In genomic region chr1:21276158-21276557, GRCm38 (mm10) we compare ENCODE assay signal across 9 mouse cellular contexts. TPM values are rescaled to one million over a fixed set of nuclear protein-coding genes. Genes with fewer than 3 reads are reported as not detected.
DNase-seq lines count a peak whose midpoint lies in the region; ATAC-seq and TF ChIP-seq lines count a peak whose summit lies in the region.
"Not testable (repeated sequence)": the region's sequence is repeated elsewhere in the genome, so short reads cannot be mapped to it uniquely, and the experiment has no call there.
"Had no signal": no experiment of that assay in that cellular context is flagged by ENCODE, and none has a peak within 500 bp of the region (broad histone marks: within the 10 kb centered on the region; RNA-seq: fewer than 3 reads in every experiment).

No protein-coding gene starts in this region.

- not testable (repeated sequence) for H3K9ac ChIP-seq in MEL (ENCODE audit: control insufficient read depth, low read depth, low read length, poor library complexity, severe bottlenecking); kidney, embryonic 15.5 days; liver, embryonic 11.5 days (ENCODE audit: low read depth, low read length); lung, postnatal 0 days (replicated peaks; ENCODE audit: low read depth)

- not testable (repeated sequence) for H3K79me2 ChIP-seq in MEL (ENCODE audit: control insufficient read depth, insufficient read depth, low read length, poor library complexity)

- H3K4me3 ChIP-seq in MEL (ENCODE audit: control insufficient read depth in 1 of 2, insufficient read depth in 1 of 2, low read depth in 2 of 2, low read length in 2 of 2); kidney, embryonic 15.5 days (replicated peaks); liver, embryonic 11.5 days (ENCODE audit: low read depth, low read length); lung, postnatal 0 days (ENCODE audit: low read depth, low read length): not testable (repeated sequence)

- H3K36me3 ChIP-seq in MEL (ENCODE audit: control insufficient read depth in 1 of 2, insufficient read depth in 2 of 2, low read length in 2 of 2); kidney, embryonic 15.5 days; liver, embryonic 11.5 days (ENCODE audit: control insufficient read depth, insufficient read depth, low read length); lung, postnatal 0 days (ENCODE audit: insufficient read depth, low read length): not testable (repeated sequence)

- DNase-seq in MEL (ENCODE audit: low read depth, low spot score); liver, embryonic 11.5 days (ENCODE audit: low spot score); lung, postnatal 0 days (ENCODE audit: low spot score): not testable (repeated sequence)

- TF ChIP-seq RAD21 in MEL (IDR thresholded peaks at IDR 0.05; ENCODE audit: low read depth, low read length), result not testable (repeated sequence)

- H3K27ac ChIP-seq in MEL (ENCODE audit: control insufficient read depth, low read depth, low read length); kidney, embryonic 15.5 days; liver, embryonic 11.5 days (ENCODE audit: low read depth, low read length); lung, postnatal 0 days (ENCODE audit: low read length): not testable (repeated sequence)

- TF ChIP-seq EP300 in MEL (IDR thresholded peaks at IDR 0.05; ENCODE audit: low read depth in 1 of 2, low read length in 2 of 2); lung, postnatal 0 days (IDR thresholded peaks at IDR 0.05): not testable (repeated sequence)

- not testable (repeated sequence) for TF ChIP-seq POLR2A in MEL (IDR thresholded peaks at IDR 0.05; ENCODE audit: control insufficient read depth in 1 of 2, insufficient read depth in 1 of 2, low read depth in 1 of 2, low read length in 2 of 2, poor library complexity in 1 of 2)

- not testable (repeated sequence) for H3K9me3 ChIP-seq in MEL (replicated peaks; ENCODE audit: insufficient read depth, low read length); kidney, embryonic 15.5 days (replicated peaks); liver, embryonic 11.5 days (ENCODE audit: control insufficient read depth, low read length); lung, postnatal 0 days (ENCODE audit: low read length)

- not testable (repeated sequence) for H3K4me1 ChIP-seq in MEL (ENCODE audit: control insufficient read depth in 1 of 2, insufficient read depth in 2 of 2, low read length in 2 of 2); kidney, embryonic 15.5 days; liver, embryonic 11.5 days (replicated peaks; ENCODE audit: control insufficient read depth, insufficient read depth, low read length); lung, postnatal 0 days (ENCODE audit: insufficient read depth, low read depth, low read length)

- not testable (repeated sequence) for H3K27me3 ChIP-seq in MEL (ENCODE audit: control insufficient read depth in 1 of 2, insufficient read depth in 2 of 2, low read length in 2 of 2); kidney, embryonic 15.5 days; liver, embryonic 11.5 days (replicated peaks; ENCODE audit: control insufficient read depth, insufficient read depth, low read length); lung, postnatal 0 days (replicated peaks; ENCODE audit: insufficient read depth, low read length)

- WGBS in kidney, embryonic 15.5 days, result 29% methylated on average over 2 of the region's 2 CpGs
- 44% methylated on average over 1 of the region's 2 CpGs for WGBS in liver, embryonic 11.5 days
- WGBS in lung, postnatal 0 days, result 28% methylated on average over 1 of the region's 2 CpGs

- peak; percentile 30 for ATAC-seq in CD4-positive, CD25-positive, alpha-beta regulatory T cell, adult 4 months
- ATAC-seq in erythroblast, adult 5-6 weeks (replicated peaks; ENCODE audit: low FRiP score, poor library complexity, severe bottlenecking), result peak; percentile 67
- peak; percentile 69 to 84 for ATAC-seq in hematopoietic stem cell, adult 5-6 weeks (replicated peaks in 1 of 2; ENCODE audit: insufficient read depth in 1 of 2, low FRiP score in 2 of 2, low TSS enrichment in 1 of 2, low read depth in 1 of 2, poor library complexity in 2 of 2, severe bottlenecking in 2 of 2)
- ATAC-seq in kidney, embryonic 15.5 days (replicated peaks; ENCODE audit: low FRiP score), result peak; percentile 36; the same call in 1 of the 2 replicates
- ATAC-seq in liver, embryonic 11.5 days (replicated peaks; ENCODE audit: low FRiP score), result peak; percentile 29; the same call in 1 of the 2 replicates
- ATAC-seq in lung, postnatal 0 days, result not testable (repeated sequence)
- ATAC-seq in monocyte, adult 5-6 weeks (replicated peaks; ENCODE audit: insufficient number of reproducible peaks, low FRiP score, low TSS enrichment, poor library complexity, severe bottlenecking), result peak; percentile 65

- H3K4me2 ChIP-seq in kidney, embryonic 15.5 days; liver, embryonic 11.5 days; lung, postnatal 0 days (replicated peaks; ENCODE audit: low read depth, low read length): not testable (repeated sequence)

- peak in 1 of 3 experiments; percentile 16; a peak in 2 of 6 replicates for TF ChIP-seq CTCF in MEL (IDR thresholded peaks at IDR 0.05 in 2 of 3, conservative IDR thresholded peaks at IDR 0.05 in 1 of 3; ENCODE audit: control insufficient read depth in 1 of 3, insufficient read depth in 1 of 3, low read depth in 2 of 3, low read length in 3 of 3, poor library complexity in 1 of 3, severe bottlenecking in 1 of 3)
- TF ChIP-seq CTCF in lung, postnatal 0 days (IDR thresholded peaks at IDR 0.05), result peak; percentile 30; the same call in 1 of the 2 replicates

TF ChIP-seq in MEL, 35 proteins besides CTCF, POLR2A, EP300 and RAD21:
- TF ChIP-seq SMC3 (IDR thresholded peaks at IDR 0.05; ENCODE audit: low read depth, low read length), result peak; percentile 28; the same call in 1 of the 2 replicates

RNA-seq across cellular contexts. Expression of gene Gsta3, which starts 35.8 kb away (rescaled TPM):
- 1 to 10 TPM; 3.3 to 3.8 TPM for polyA plus RNA-seq in CD4-positive, CD25-positive, alpha-beta regulatory T cell, adult 4 months (2017; shearing (Covaris generic))
- 2.2 and 4.5 TPM in 2 replicates for total RNA-seq in MEL (2012; rRNA removed)
- 1 to 10 TPM in 1 of 2 experiments, not detected in 1; 3.4 TPM for polyA plus RNA-seq in MEL (2012; ENCODE audit: insufficient read depth in 1 of 2, insufficient read length in 2 of 2, low read depth in 1 of 2, low replicate concordance in 2 of 2, missing spikeins in 1 of 2)
- total RNA-seq in erythroblast, adult 5-6 weeks (2015; ENCODE audit: low replicate concordance), result not detected in 2 replicates
- not detected in 2 replicates for total RNA-seq in erythroblast, adult 5-6 weeks (2017; ENCODE audit: low replicate concordance)
- 1.6 TPM in 1 of 2 replicates, not detected in the other for total RNA-seq in hematopoietic stem cell, adult 5-6 weeks (2017)
- 10.3 and 11.8 TPM in 2 replicates for polyA plus RNA-seq in kidney, embryonic 15.5 days (2015; fragmentation: Nextera tagmentation; extraction: Ambion mirVana)
- polyA plus RNA-seq in liver, embryonic 11.5 days (2014; fragmentation: Nextera tagmentation; extraction: Ambion mirVana), result 0.62 and 1.5 TPM in 2 replicates
- polyA plus RNA-seq in lung, postnatal 0 days (2015; fragmentation: Nextera tagmentation; extraction: Ambion mirVana), result 23.5 and 28.9 TPM in 2 replicates
- total RNA-seq in monocyte, adult 5-6 weeks (2017), result 0.68 to 4.7 TPM in 2 of 3 replicates, not detected in the other

RNA-seq across cellular contexts. Expression of gene Tmem14a, which starts 57.8 kb away (rescaled TPM):
- polyA plus RNA-seq in CD4-positive, CD25-positive, alpha-beta regulatory T cell, adult 4 months (2017; shearing (Covaris generic)), result 1 to 10 TPM; 3.9 to 5.4 TPM
- total RNA-seq in MEL (2012; rRNA removed), result 1.3 TPM in 2 replicates
- 1 to 10 TPM in 1 of 2 experiments, not detected in 1; 1.7 TPM for polyA plus RNA-seq in MEL (2012; ENCODE audit: insufficient read depth in 1 of 2, insufficient read length in 2 of 2, low read depth in 1 of 2, low replicate concordance in 2 of 2, missing spikeins in 1 of 2)
- total RNA-seq in erythroblast, adult 5-6 weeks (2015; ENCODE audit: low replicate concordance), result not detected in 2 replicates
- total RNA-seq in erythroblast, adult 5-6 weeks (2017; ENCODE audit: low replicate concordance), result not detected in 2 replicates
- total RNA-seq in hematopoietic stem cell, adult 5-6 weeks (2017), result 2.4 and 9.8 TPM in 2 replicates
- 11.8 and 12.7 TPM in 2 replicates for polyA plus RNA-seq in kidney, embryonic 15.5 days (2015; fragmentation: Nextera tagmentation; extraction: Ambion mirVana)
- 6.8 and 8.0 TPM in 2 replicates for polyA plus RNA-seq in liver, embryonic 11.5 days (2014; fragmentation: Nextera tagmentation; extraction: Ambion mirVana)
- 7.9 and 9.7 TPM in 2 replicates for polyA plus RNA-seq in lung, postnatal 0 days (2015; fragmentation: Nextera tagmentation; extraction: Ambion mirVana)
- 0.76 to 3.4 TPM (median 1.2 TPM) in 3 replicates for total RNA-seq in monocyte, adult 5-6 weeks (2017)
- polyA plus RNA-seq: erythroblast, embryonic 14.5 days had no signal
